Mouse (Mus musculus): ENCODE measurements at regions not wholly inside any gene's neighbourhood (a gene's known extent, or its start where the extent isn't known, plus 50 kb on each side); places are given as distances from the start of the nearest gene placed in this dataset.

DNA sequence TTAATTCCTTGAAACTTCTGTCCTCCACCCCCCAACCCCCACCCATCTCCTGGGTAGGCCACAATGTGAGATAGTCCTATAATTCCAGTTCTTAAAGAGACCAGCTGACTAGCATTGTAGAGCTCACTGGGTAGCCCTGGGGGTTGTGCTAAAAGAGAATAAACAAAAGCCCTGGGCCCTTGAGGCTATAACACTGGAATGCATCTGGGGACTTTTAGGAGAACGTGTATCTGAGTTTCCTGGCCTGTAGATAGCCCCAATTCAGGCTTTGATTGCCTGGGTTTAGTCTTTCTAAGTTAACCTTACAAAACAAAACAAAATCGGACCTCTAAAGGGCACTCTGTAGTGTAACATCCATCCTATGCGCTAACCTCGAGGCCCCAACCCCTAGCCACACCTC is 234.1 kb upstream of the 4930412O13Rik start:
- Histone ChIP-seq H3K36me3 (replicated peaks; ENCODE audit: low read length) (no peaks in the 10 kb centered on the region), H3K4me1 (no peaks in the 10 kb centered on the region), H3K4me3 (replicated peaks) (no peak overlapping the region), H3K9me3 (no peaks in the 10 kb centered on the region), H3K27me3 (replicated peaks) (no peaks in the 10 kb centered on the region)
- no peak for TF ChIP-seq FLI1 (IDR thresholded peaks at IDR 0.05; ENCODE audit: low read length)
- no peak for TF ChIP-seq GATA1 (IDR thresholded peaks at IDR 0.05; ENCODE audit: borderline replicate concordance, low read length)

DNA sequence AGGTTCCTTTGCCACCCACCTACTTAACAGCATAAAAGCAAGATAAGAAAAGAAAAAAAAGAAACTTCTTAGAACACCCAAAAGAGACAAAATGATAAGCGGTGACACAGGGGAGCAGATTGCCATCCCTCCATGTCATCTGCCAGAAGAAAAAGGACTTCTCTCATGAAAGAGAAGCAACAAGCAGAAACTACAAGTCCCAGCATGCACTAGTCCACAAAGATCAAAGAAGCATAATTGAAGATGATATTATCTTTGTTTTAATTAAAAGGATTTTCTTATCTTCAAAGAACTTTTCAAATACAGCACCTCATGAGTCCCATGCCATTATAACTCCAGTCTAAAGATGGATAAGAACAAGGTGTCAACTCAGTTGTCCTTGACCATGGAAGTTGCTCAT is 231.0 kb upstream of the 4930412O13Rik start:
- TF ChIP-seq GATA1 (IDR thresholded peaks at IDR 0.05; ENCODE audit: borderline replicate concordance, low read length) (no peak), FLI1 (IDR thresholded peaks at IDR 0.05; ENCODE audit: low read length) (no peak)
- no peaks in the 10 kb centered on the region for H3K27me3 ChIP-seq (replicated peaks)
- no peaks in the 10 kb centered on the region for H3K4me1 ChIP-seq
- no peak overlapping the region for H3K4me3 ChIP-seq (replicated peaks)
- H3K9me3 ChIP-seq = no peaks in the 10 kb centered on the region
- no peaks in the 10 kb centered on the region for H3K36me3 ChIP-seq (replicated peaks; ENCODE audit: low read length)

- H3K9me3 ChIP-seq = peaks cover 11% of the 10 kb centered on the region; the same call in 1 of the 2 replicates
- H3K4me3 ChIP-seq (replicated peaks) = no peak overlapping the region
- H3K4me1 ChIP-seq = no peaks in the 10 kb centered on the region
- TF ChIP-seq FLI1 (IDR thresholded peaks at IDR 0.05; ENCODE audit: low read length) (no peak), GATA1 (IDR thresholded peaks at IDR 0.05; ENCODE audit: borderline replicate concordance, low read length) (no peak)
- H3K27me3 ChIP-seq (replicated peaks) = no peaks in the 10 kb centered on the region
- H3K36me3 ChIP-seq (replicated peaks; ENCODE audit: low read length) = no peaks in the 10 kb centered on the region
These were observed 222.2 kb upstream of the 4930412O13Rik start for GRCm38 (mm10) chr2:9658880-9659279.

DNA sequence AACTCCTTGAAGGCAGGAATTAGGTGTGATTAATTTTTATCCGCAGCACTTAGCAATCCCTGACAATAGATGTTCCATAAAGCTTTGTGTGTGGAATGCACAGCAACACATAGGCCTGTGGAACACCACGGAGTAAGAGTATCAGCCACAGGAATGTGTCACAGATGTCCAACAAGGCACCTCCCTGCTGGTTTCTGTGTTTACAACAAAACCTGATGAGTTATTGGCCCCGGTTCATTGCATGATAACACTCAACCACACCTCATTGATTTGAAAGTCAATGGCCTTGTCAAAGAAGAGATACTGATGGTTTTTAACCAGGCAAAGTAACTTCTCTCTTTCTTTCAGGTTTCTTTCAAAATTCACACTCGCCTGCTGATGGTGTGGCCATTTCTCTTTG is 211.4 kb upstream of the 4930412O13Rik start:
- Histone ChIP-seq H3K36me3 (replicated peaks; ENCODE audit: low read length) (no peaks in the 10 kb centered on the region), H3K9me3 (peaks cover 12% of the 10 kb centered on the region), H3K4me1 (no peaks in the 10 kb centered on the region), H3K4me3 (replicated peaks) (no peak overlapping the region), H3K27me3 (replicated peaks) (no peaks in the 10 kb centered on the region)
- TF ChIP-seq FLI1 (IDR thresholded peaks at IDR 0.05; ENCODE audit: low read length) (no peak), GATA1 (IDR thresholded peaks at IDR 0.05; ENCODE audit: borderline replicate concordance, low read length) (no peak)

DNA sequence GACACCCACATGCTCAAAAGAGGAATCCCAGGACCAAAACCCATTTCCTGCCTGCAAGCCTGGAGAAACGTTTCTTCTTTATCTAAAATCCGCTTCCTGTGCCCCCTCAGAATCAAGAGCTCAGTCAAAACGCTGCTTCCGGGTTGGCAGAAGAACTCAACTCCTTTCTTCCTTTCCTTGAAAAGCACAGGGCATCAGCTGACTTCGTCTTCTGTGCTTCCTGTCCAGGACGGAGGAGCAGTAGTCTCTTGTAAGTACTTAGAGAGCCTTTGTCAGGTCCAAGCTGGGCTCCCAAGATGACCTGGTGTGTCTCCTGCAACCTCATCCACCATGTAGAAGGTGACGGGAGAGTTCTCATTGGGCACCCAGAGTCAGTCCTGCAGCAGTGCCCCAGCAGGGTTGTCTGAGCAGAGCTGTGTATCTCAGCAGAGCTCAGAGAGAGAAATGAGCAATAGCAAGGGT is 199.3 kb upstream of the 4930412O13Rik start:
- Histone ChIP-seq H3K4me3 (replicated peaks) (peak overlapping the region; percentile 50), H3K9me3 (no peaks in the 10 kb centered on the region), H3K27me3 (replicated peaks) (peaks cover 30% of the 10 kb centered on the region), H3K4me1 (peaks cover 9% of the 10 kb centered on the region), H3K36me3 (replicated peaks; ENCODE audit: low read length) (no peaks in the 10 kb centered on the region)
- no peak for TF ChIP-seq FLI1 (IDR thresholded peaks at IDR 0.05; ENCODE audit: low read length)
- no peak for TF ChIP-seq GATA1 (IDR thresholded peaks at IDR 0.05; ENCODE audit: borderline replicate concordance, low read length)

DNA sequence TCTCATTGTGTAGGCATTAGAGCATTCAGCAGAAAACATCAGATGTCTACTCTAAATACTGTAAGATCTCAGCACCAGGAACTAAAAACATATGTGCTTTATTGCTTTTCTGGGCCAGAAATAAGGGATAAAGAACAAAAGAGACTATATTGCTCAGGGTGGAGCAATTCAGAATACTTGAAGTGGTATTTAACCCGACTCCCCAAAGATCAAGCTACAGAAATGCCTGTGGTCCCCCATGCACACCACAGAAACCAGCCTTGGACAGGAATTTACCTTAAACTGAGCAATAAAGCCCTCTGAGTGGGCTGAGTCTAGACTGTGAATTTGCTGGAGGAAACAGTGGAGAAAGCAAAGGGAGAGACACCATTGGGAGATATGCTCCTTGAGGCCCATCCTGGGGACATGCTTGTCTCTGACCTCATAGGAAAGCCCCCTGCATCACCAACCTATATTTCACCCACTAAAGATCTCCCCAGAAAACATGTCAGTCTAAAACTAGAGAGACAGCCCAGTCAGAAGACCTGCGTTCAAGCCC is 197.3 kb upstream of the 4930412O13Rik start:
- Histone ChIP-seq H3K9me3 (no peaks in the 10 kb centered on the region), H3K4me3 (replicated peaks) (no peak overlapping the region), H3K36me3 (replicated peaks; ENCODE audit: low read length) (no peaks in the 10 kb centered on the region), H3K4me1 (peaks cover 18% of the 10 kb centered on the region), H3K27me3 (replicated peaks) (peaks cover 43% of the 10 kb centered on the region)
- TF ChIP-seq GATA1 (IDR thresholded peaks at IDR 0.05; ENCODE audit: borderline replicate concordance, low read length) (no peak), FLI1 (IDR thresholded peaks at IDR 0.05; ENCODE audit: low read length) (no peak)

- peaks cover 73% of the 10 kb centered on the region for H3K27me3 ChIP-seq (replicated peaks)
- H3K36me3 ChIP-seq (replicated peaks; ENCODE audit: low read length) = no peaks in the 10 kb centered on the region
- TF ChIP-seq GATA1 (IDR thresholded peaks at IDR 0.05; ENCODE audit: borderline replicate concordance, low read length) (no peak), FLI1 (IDR thresholded peaks at IDR 0.05; ENCODE audit: low read length) (no peak)
- no peak overlapping the region for H3K4me3 ChIP-seq (replicated peaks)
- no peaks in the 10 kb centered on the region; the same call in 1 of the 2 replicates for H3K9me3 ChIP-seq
- H3K4me1 ChIP-seq = peaks cover 10% of the 10 kb centered on the region
These were observed 192.9 kb upstream of the 4930412O13Rik start for GRCm38 (mm10) chr2:9688176-9688575.

DNA sequence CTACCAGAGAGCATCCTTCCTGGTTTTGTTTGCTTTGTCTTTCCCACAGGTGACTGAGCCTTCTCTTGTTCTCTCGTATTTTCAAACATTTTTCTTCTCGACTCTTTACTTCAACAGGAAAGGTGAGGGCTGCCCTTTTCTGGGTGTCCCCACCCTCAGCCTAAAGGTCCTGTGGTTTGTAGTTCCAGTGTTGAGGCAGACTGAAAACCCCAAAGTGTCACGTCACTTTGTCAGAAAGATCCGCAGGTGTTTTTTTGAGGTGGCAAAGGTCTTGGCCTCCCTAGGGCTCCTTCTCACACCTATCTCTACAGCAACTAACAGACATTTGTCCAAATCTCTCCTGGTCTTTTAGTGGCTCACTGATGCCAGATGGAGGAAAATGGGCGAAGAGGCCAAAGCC is 191.5 kb upstream of the 4930412O13Rik start:
- H3K36me3 ChIP-seq (replicated peaks; ENCODE audit: low read length) = no peaks in the 10 kb centered on the region
- TF ChIP-seq GATA1 (IDR thresholded peaks at IDR 0.05; ENCODE audit: borderline replicate concordance, low read length) = no peak
- TF ChIP-seq FLI1 (IDR thresholded peaks at IDR 0.05; ENCODE audit: low read length) = no peak
- H3K4me1 ChIP-seq = peaks cover 10% of the 10 kb centered on the region
- H3K4me3 ChIP-seq (replicated peaks) = no peak overlapping the region
- no peaks in the 10 kb centered on the region; the same call in 1 of the 2 replicates for H3K9me3 ChIP-seq
- H3K27me3 ChIP-seq (replicated peaks) = peaks cover 70% of the 10 kb centered on the region

DNA sequence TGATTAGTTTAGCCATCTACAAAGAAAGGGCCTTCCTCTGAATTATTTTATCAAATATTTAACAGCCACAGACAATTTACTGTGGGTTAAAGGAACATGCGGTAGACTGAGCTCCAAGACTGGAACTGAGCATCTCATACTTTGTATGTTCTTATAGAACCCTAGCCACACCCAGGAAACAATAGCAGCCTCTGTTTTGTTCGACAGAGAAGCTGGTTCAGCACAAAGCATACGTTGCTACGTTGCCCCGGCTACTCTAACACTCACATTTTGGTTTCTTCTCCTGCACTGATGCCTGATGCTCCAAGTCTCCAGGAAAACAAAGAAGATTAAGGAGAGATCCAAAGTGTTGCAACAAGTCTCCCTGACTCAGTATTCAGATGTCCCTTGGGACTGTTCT is 189.5 kb upstream of the 4930412O13Rik start:
- H3K4me3 ChIP-seq (replicated peaks) = no peak overlapping the region
- peaks cover 10% of the 10 kb centered on the region for H3K4me1 ChIP-seq
- no peak for TF ChIP-seq GATA1 (IDR thresholded peaks at IDR 0.05; ENCODE audit: borderline replicate concordance, low read length)
- no peak for TF ChIP-seq FLI1 (IDR thresholded peaks at IDR 0.05; ENCODE audit: low read length)
- H3K9me3 ChIP-seq = no peaks in the 10 kb centered on the region; the same call in 1 of the 2 replicates
- no peaks in the 10 kb centered on the region for H3K36me3 ChIP-seq (replicated peaks; ENCODE audit: low read length)
- H3K27me3 ChIP-seq (replicated peaks) = peaks cover 69% of the 10 kb centered on the region

DNA sequence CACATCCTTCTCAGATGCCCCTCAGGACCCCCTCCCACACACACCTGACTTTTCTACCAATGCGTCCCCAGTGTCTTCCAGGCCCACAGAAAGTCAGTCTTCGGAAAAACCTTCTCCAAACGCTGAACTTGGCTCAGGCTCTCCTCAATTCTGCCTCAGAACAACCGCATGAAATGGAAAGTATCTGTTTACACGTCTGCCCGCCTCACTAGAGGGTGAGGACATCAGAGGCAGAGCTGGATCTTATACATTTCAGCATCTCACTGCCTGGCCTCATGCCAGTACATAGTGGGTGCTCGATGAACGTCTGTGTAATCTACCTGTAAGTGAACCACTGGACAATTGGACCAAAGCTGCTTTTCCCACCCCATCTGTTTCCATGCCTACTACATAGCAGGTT is 189.1 kb upstream of the 4930412O13Rik start:
- no peaks in the 10 kb centered on the region for H3K36me3 ChIP-seq (replicated peaks; ENCODE audit: low read length)
- H3K4me3 ChIP-seq (replicated peaks) = no peak overlapping the region
- peaks cover 65% of the 10 kb centered on the region for H3K27me3 ChIP-seq (replicated peaks)
- peaks cover 10% of the 10 kb centered on the region for H3K4me1 ChIP-seq
- TF ChIP-seq FLI1 (IDR thresholded peaks at IDR 0.05; ENCODE audit: low read length) (no peak), GATA1 (IDR thresholded peaks at IDR 0.05; ENCODE audit: borderline replicate concordance, low read length) (no peak)
- no peaks in the 10 kb centered on the region; the same call in 1 of the 2 replicates for H3K9me3 ChIP-seq
